Mouse (Mus musculus) olfactory bulb, adult 2 months (tissue): ENCODE data around the gene Tubgcp6. TPM values are rescaled to one million over a fixed set of nuclear protein-coding genes. Genes with fewer than 3 reads are reported as not detected.

Experiments
- H3K27ac ChIP-seq: fragments of 200-500 bp; 2 replicates; pipeline ENCODE4 v1.5.1; 2012; ENCODE audit warnings: low read depth, low read length; ENCODE audit not compliant: insufficient read depth
- H3K4me1 ChIP-seq: fragments of 200-500 bp; 2 replicates; pipeline ENCODE4 v1.6.1; 2012; ENCODE audit warnings: low read length; ENCODE audit not compliant: control insufficient read depth, insufficient read depth
- H3K4me3 ChIP-seq: fragments of 200-500 bp; 2 replicates; pipeline ENCODE4 v1.5.1; 2012; ENCODE audit warnings: mild to moderate bottlenecking, low read depth, low read length, moderate library complexity; ENCODE audit not compliant: insufficient read depth
- CTCF ChIP-seq: fragments of 200-500 bp; IDR thresholded peaks from 2 replicates; pipeline ENCODE4 v1.5.1; 2012; ENCODE audit warnings: low read depth, mild to moderate bottlenecking, low read length, moderate library complexity; ENCODE audit not compliant: insufficient read depth
- POLR2A ChIP-seq: fragments of 200-500 bp; IDR thresholded peaks from 2 replicates; pipeline ENCODE4 v1.6.1; 2012; ENCODE audit warnings: mild to moderate bottlenecking, low read depth, low read length, moderate library complexity; ENCODE audit not compliant: insufficient read depth
- WGBS: fragments of 180-500 bp; shearing (Covaris S2); methylation state at CpG from one replicate; pipeline ENCODE4 v1.1.7; 2018; 5-methylcytosine and 5-hydroxymethylcytosine counted together
- polyA plus RNA-seq: library from polyadenylated mRNA; stranded (reverse); fragments of >200 nt; gene quantifications from 2 replicates; pipeline ENCODE4 v1.2.4, GENCODE M21; 2012; ENCODE audit warnings: low replicate concordance; ENCODE audit not compliant: missing spikeins, insufficient read depth, insufficient read length

Tubgcp6 gene
- polyA plus RNA-seq, 1 experiment, result 77.8 TPM

DNA sequence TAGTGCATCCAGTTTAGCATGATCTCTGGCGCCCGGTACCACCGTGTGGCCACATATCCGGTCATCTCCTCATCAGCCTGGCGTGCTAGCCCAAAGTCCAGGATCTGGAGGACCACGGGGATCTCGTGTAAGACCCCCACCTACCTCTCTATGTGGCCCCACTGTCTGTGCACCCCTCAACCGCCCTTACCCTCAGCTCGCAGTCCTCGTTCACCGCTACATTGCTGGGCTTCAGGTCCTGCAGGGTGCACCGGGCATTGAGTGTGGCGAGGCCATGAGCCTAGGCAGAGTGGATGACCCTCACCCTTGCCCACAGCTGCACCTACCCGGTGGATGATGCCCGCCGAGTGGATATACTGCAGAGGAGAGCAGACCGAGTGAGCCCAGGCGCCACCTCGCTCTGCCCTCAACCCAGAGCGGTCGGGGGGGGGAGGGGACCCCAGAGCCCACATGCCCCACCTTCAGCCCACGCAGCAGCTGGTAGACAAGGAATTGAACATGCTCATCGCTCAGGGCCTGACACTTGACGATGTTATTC is 23.0 kb upstream of the Tubgcp6 start:
- H3K27ac ChIP-seq, result no peak overlapping the region
- peaks cover 34% of the 10 kb centered on the region for H3K4me1 ChIP-seq
- no peak overlapping the region for H3K4me3 ChIP-seq
- TF ChIP-seq POLR2A (no peak), CTCF (no peak)
- WGBS, result 86% methylated on average over 24 of the region's 24 CpGs

DNA sequence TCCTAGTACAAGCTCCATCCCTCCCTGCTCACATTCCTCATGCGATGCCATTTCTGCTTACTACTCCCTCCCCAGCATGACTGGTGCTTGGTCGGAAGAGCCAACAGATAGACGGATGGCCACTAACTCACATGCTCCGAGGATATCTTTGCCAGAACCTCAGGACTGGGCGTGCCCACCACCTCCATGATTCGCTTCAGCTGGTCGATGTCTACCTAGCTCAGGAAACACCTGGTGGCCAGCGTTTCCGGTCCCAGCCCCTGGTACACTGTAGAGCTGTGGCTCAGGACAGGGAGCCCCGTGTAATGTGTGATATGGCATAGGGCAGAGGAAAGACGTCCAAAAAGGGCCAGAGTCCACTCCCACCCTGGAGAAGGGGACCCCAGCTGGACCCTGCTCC is 22.1 kb upstream of the Tubgcp6 start:
- no peak for TF ChIP-seq CTCF
- no peak for TF ChIP-seq POLR2A
- no peak overlapping the region for H3K27ac ChIP-seq
- H3K4me3 ChIP-seq, result no peak overlapping the region
- peaks cover 40% of the 10 kb centered on the region for H3K4me1 ChIP-seq
- WGBS, result 94% methylated on average over 11 of the region's 11 CpGs

DNA sequence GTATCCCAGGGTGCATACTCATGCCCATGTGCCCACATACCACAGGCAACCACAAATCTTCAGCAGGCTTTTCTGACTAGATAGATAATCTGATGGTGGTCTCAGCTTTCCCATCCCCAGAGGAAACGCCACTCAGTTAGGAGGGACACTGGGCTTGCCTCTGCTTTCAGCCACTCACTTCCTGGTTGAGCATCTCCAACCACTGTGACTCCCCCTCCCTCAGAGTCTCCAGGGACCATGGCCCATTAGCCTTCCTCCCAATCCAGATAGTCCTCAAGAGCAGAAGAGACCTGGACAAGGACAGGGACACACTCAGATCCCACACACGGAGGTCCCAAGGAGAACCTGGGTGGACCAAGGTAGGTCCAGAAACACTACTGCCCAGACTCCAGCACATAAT is 20.2 kb upstream of the Tubgcp6 start:
- no peak for TF ChIP-seq POLR2A
- no peak for TF ChIP-seq CTCF
- 84% methylated on average over 2 of the region's 2 CpGs for WGBS
- Histone ChIP-seq H3K27ac (no peak overlapping the region), H3K4me1 (peaks cover 32% of the 10 kb centered on the region), H3K4me3 (no peak overlapping the region)

DNA sequence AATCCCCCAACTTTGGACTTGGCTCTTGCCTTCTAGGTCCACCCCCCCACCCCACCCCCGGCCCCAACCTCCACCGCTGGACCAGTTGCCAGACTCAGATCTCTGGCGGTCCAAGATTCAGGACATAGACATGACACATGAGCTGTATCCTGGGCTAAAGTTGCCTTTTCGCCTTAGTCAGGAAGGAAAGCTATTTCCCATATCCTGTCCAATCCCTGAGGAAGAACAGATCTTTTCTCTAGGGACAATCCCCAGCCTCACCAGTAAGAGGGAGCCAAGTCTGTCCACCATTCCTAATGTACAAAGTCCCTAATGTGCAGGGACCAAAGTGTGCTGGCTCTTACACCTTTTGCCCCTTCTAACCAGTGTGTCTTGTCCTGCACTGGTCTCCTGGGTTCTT is 19.0 kb upstream of the Tubgcp6 start:
- TF ChIP-seq CTCF, result no peak
- TF ChIP-seq POLR2A, result no peak
- Histone ChIP-seq H3K27ac (no peak overlapping the region), H3K4me1 (peaks cover 36% of the 10 kb centered on the region), H3K4me3 (no peak overlapping the region)
- 74% methylated on average over 4 of the region's 4 CpGs for WGBS

DNA sequence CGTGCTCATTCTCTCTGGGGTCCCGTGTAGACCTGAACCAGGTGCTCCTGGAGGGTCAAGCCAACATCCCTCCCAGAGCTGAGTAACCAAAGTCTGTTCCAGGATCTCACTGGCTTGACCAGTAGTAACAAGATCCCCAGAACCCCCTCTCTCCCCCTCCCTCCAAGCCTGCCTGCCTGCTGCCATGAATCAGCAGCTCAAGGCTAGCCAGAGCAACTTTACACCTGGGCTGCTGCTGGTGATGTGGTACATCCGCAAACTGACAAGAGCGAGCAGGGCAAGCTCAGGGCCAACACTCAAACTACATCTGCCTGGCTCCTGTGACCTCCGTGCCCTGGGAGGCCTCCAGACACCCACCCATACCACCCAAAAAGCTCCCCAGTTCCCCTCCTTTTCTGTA is 18.5 kb upstream of the Tubgcp6 start:
- TF ChIP-seq CTCF (no peak), POLR2A (no peak)
- H3K4me1 ChIP-seq, result peaks cover 32% of the 10 kb centered on the region
- H3K27ac ChIP-seq, result no peak overlapping the region
- H3K4me3 ChIP-seq, result no peak overlapping the region
- 49% methylated on average over 5 of the region's 5 CpGs for WGBS

DNA sequence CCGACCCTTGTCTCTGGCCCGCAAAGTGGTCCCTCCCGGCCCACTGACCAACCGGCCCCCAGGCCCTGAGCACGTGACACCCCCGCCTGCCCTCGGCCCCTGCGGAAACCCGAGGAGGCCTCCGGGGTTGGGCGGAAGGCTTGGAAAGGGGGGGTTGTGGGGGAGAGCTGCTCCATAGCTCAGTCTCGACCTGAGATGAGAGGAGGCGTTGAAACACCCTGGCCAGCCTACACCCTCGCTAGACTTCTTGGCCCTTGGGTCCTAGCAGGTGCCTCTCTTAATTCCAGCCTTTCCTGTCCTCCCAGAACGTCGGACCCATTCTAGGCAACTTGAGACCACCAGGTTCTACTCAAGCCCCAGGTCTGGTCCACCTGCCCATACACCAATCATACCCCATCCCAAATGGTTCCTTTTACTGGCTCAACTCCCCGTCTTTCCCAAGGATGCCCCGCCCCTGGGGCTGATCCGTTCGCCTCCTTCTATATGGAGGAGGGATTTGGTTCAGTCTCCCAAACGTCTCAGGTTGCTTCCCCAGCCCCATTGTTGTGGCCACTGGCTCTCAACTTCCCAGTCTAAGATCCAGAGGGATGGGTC is 17.8 kb upstream of the Tubgcp6 start, which contains the start of gene Mapk12:
Gene Mapk12 (minus strand): TSS at position 45 of the 594 bp plus-strand sequence.
- H3K27ac ChIP-seq, result no peak within 1 kb of the TSS
- 1% methylated on average over 21 of the region's 21 CpGs for WGBS
- H3K4me3 ChIP-seq, result peak within 1 kb of the TSS; percentile 47
- TF ChIP-seq POLR2A (no peak), CTCF (no peak)
- peaks cover 27% of the 10 kb centered on the region for H3K4me1 ChIP-seq

DNA sequence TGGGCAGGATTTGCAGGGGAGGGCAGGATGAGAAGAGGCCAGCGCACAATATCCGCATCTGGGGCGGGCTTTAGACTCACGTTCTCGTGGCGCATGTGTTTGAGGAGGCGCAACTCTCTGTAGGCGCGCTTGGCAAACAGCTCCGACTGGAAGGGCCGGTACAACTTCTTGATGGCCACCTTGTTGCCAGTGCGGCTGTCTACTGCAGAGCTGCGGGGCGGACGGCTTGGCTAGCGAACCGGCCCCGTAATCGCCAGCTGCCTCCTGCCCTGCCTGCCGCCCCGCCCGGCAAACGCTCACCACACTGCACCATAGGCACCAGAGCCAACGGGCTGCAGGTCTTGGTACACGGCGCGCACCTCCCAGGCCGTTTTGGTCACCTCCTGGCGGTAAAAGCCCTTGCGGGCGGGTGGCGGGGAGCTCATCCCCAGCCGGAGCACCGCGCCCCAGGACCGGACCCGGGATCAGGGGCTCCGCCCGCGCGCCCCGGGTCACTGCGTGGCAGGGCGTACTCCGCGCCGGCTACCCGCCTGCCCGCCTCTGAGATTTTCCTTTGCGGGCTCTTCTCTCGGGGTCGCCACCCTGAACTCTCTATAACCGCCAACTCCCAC is 17.2 kb upstream of the Tubgcp6 start:
- Histone ChIP-seq H3K4me1 (peaks cover 27% of the 10 kb centered on the region), H3K27ac (no peak overlapping the region), H3K4me3 (peak overlapping the region; percentile 47)
- TF ChIP-seq CTCF (no peak), POLR2A (no peak)
- WGBS, result under 1% methylated on average over 53 of the region's 53 CpGs

DNA sequence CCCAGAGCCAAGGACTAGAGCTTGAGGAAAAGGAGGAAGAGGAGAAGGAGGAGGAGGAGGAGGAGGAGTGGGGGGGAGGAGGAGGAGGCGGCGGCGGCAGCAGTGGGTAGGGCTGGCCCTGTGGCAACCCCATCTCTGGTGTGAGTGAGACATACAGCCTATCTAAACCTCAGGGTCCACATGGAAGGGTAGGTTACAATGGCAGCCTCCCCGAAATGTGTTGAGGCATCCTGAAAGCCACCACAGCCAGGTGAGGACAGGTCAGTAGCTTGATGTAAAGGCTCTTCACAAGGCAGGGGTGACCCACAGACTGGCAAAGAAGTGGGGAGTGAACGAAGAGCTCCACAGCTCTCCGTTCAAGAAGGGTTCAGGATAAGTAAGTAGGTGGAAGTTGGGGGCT is 15.6 kb upstream of the Tubgcp6 start:
- H3K4me1 ChIP-seq, result peaks cover 27% of the 10 kb centered on the region
- no peak overlapping the region for H3K27ac ChIP-seq
- 94% methylated on average over 6 of the region's 6 CpGs for WGBS
- TF ChIP-seq POLR2A (no peak), CTCF (no peak)
- H3K4me3 ChIP-seq, result no peak overlapping the region

DNA sequence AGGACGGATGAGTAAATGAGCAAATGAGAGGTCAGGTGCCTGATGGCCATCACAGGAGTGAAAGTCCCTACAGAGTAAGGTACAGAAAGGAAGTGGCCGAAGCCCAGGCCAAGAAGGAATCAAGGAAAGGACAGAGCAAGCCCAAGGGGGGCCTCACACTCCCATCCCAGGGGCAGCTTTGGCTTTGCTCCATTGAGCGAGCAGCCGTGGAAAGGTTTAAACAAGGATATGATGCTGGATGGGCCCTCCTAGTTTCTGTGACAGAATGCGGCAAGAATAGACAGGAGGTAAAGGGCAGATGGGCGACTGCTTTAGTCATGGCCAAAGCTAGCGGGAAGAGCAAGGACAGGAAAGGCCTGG is 15.1 kb upstream of the Tubgcp6 start:
- Histone ChIP-seq H3K27ac (no peak overlapping the region), H3K4me3 (no peak overlapping the region), H3K4me1 (peaks cover 27% of the 10 kb centered on the region)
- WGBS, result 94% methylated on average over 7 of the region's 7 CpGs
- TF ChIP-seq POLR2A (no peak), CTCF (no peak)
